Mouse (Mus musculus): ENCODE results near the gene Zfp119b.

Zfp119b gene
- long read RNA-seq, experiment 1, partial matches to known transcripts = 0 of 2 reads
- long read RNA-seq, experiment 1, other reads (novel, unspliced or antisense) = 0 of 2 reads
- long read RNA-seq, experiment 2, transcript Zfp119b-201 (4 exons, 1,889 nt) = major isoform, 6 of 6 reads
- long read RNA-seq, experiment 2, partial matches to known transcripts = 0 of 6 reads
- long read RNA-seq, experiment 2, other reads (novel, unspliced or antisense) = 0 of 6 reads

DNA sequence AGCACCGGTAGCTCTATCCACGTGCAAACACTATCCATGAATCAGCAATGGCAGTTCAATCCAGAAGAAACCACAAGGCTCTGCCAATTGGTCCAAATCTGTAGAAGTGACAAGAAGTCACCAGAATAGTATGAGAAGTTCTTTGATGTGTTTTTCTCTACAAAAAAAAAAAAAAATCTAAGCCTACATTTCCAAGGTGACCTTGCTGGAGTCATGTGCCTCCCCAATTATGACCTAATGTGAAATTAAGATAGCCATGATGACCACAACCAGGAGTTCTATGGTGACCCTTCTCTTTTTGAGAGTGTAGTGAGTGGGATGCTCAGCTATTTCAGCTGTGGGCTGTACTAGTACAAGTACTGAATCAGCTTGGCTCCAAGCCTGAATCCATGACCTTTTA is at the start of gene Zfp119b:
Gene Zfp119b, minus strand, starts transcription at position 101 of the 400 bp plus-strand sequence.
- intact Hi-C loops (cut with DNase I) = loop anchor here (5.0 kb wide), 1 partner anchor 57 kb away; the partner anchor contains the start of gene Zfp959

DNA sequence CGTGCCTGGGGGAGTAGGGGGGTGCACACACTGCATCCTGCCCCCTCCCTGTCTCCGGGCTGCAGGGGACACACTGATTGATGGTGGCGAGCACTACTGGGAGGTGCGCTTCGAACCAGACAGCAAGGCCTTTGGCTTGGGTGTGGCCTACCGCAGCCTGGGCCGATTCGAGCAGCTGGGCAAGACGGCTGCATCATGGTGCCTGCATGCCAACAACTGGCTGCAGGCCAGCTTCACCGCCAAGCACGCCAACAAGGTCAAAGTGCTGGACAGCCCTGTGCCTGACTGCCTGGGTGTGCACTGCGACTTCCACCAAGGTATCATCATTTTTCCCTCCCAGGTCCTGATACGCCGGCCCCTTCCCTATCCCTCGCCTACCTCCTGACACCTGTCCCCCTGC is 46.7 kb upstream of the Zfp119b start:
- intact Hi-C loops (cut with DNase I) = no loop called here

DNA sequence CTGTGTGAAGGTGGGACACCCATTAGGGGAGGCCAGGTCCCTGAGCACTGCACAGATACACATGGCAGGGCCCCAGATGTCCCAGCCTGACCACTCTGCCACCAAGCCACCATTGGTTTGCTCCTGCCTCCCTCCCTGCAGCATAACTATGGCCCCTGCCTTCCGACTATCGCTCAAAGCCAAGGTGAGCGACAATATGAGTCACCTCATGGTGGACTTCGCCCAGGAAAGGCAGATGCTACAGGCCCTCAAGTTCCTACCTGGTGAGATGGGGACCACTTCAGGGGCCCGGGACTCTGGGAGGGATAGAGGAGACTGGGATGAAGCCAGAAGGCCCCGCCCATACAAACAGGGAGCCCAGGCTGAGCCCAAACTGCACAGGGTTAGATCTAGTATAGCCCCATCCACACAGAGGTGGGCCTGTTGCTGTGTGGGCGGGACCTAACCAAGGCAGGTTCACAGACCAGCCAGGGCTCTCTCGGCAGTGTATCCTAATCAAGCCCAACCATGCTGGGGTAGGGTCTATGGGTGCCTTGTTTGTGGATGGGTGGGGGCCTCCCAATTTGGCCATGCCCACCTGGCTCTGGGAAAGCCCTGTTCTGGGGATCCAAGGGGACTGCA is 41.1 kb upstream of the Zfp119b start:
- intact Hi-C loops (cut with DNase I) = no loop called here

DNA sequence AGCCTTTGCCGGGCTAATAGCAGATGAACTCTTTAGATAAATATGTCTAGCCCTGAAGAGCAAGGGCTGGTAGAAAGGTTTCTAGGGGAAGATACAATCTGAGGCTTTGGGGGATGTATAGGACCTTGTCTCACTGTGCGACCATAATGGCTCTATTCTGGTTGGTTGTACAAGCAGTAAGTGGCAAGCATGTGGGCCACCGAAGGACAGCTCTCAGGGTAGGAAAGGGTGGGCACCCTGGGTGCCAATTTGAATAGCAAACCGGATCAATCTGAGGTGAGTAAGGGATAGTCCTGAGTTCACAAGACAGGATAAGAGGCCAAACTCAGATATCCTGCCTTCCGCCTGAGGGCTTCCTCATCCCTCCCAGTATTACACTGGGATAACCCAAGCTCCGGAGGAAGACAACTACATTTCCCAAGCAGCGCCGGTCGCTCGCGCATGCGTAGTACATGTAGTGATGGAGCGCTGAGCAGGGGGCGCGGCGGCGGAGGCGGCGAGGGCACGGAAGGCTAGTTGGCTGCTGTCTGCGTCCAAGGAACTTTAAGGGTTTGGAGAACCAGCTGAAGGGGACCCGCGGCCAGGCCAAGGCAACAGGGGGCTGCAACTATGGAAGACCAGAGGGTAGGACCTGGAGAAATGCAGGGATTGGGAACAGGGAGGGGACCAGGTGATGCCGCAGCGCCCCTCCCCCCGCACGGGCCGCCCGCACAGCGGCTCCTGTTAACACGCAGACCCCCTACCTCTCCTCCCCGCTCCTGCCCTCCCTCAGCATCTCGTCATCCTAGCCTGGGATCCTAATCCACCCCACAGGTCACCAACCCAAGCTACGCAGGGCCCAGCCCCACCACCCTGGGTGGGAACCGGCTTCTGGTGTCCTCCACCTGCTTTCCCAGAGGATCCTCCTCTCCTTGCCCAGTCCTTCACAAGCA is 37.0 kb upstream of the Zfp119b start, which contains the start of gene Fsd1:
Gene Fsd1, plus strand, starts transcription at position 480 of the 932 bp plus-strand sequence.
- intact Hi-C loops (cut with DNase I) = no loop called here

DNA sequence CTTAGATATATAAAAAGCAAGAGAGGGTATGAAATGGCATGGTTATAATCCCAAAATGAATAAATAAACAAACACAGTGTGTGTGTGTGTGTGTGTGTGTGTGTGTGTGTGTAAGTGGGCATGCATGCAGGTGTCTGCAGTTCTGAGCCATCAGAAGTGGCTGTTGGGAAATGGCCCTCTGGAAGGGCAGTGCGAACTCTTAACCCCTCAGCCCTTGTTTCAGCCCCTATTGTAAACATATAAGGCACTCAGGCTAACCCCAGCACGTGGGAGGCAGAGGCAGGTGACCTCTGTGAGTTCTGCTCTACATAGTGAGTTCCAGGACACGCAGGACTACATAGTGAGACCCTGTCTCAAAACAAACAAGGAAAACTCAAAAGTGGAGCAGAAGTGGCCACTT is 28.0 kb upstream of the Zfp119b start:
- intact Hi-C loops (cut with DNase I) = loop anchor here (2.0 kb wide), 1 partner anchor 32 kb away; no protein-coding TSS in a partner anchor

DNA sequence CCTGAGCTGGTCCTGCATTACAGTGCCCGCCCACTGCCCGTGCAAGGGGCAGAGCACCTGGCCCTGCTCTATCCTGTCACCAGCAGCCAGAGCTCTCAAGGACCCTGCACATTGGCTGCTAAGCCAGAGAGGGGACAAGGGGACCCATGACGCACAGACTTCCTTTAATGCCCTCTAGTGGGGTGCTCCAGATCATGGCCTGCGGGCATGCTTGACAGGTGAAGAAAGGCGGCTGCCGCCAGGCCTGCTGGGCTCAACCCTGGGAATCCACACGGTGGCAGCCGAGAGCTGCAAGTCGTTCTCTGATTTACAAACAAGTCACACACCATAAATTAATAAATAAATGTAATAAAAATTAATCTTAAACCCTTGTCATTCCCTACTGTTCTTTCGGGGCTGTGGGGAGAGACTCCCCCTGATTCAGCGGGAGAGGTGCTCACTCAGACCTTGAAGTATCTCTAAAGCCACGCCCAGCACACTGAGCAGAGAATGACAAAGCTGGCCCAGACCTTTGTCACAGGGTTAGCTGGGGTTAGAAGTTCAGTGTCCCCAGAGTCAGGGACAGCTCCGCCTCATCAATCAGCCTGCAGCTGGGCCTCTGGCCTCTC is 27.1 kb upstream of the Zfp119b start:
- intact Hi-C loops (cut with DNase I) = loop anchor here (2.0 kb wide), 1 partner anchor 32 kb away; no protein-coding TSS in a partner anchor

DNA sequence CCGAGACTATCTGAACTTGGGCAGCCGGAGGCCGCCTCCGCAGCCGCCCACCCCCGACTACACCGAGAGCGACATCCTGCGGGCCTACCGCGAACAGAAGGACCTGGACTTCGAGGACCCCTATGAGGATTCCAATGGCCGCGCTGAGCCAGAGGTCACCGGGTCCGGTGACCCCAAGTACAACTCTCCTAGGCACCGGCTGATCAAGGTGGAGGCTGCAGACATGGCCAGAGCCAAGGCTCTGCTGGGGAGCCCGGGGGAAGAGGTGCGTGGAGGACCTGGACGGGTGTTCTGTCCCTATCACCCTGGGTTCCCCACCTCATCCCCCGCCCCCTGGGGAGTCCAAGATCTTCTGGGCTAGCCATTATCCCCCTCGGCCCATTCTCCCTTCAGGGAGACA is 22.2 kb upstream of the Zfp119b start:
- intact Hi-C loops (cut with DNase I) = no loop called here

DNA sequence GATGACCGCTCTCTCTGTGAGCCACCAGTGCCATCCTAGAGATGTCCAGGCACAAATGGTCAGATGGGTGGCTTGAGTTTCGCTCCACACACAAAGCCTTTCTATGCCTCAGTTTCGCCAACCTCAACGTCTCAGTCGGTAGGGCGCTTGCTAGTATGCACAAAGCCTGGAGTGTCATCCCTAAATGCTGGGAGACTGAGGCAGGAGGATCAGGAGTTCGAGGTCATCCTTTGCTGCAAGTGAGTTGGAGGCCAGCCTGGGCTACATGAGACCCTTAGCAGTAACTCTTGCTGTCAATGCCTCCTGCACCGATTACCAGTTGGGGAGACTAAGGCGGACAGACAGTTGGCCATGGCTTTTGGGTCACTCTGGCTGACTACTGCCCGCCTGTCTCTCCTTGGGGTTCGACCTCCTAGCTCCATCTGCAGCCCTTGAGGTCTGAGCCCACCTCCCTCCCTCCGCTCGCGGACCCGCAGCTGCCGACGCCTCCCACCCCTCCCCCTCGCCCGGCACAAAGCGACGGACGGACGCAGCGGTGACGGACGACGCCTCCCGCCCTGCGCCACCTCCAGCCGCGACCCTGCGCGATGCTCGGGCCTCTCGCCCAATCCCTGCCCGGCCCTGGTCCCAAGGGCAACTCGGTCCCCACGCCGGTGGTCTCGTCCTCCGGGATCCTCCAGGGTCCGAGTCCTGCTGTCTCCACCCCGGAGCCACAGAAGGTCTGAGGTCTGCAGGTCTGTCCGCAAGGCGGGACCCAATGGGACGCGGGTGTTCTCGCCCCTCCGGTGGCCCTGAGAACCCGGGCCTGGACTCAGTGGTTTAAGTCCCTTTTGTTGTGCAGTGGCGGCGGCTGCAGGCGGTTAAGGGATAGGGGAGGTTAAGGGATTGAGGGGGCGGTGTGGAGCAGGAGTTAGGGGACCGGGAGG is 20.9 kb upstream of the Zfp119b start, which contains the start of gene Shd:
Gene Shd, plus strand, starts transcription at position 502 of the 926 bp plus-strand sequence.
- intact Hi-C loops (cut with DNase I) = no loop called here

DNA sequence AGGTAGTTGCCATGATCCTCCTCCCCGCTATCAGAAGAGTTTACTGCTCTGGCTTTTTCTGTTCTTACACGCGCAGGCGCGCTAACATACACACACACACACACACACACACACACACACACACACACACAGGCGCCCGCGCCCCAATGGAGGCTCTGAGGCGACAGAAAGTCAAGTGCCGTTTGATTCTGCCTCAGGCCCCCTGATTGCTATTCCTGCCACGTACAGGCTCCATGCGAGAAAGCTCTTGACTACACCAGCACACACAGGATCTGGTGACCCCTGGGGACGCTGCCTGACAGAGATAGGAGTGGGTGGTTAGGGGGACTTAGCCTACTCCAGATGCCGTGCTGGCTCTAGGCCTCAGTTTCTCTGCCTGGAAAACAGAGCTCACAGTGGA is 20.3 kb upstream of the Zfp119b start:
- intact Hi-C loops (cut with DNase I) = no loop called here

DNA sequence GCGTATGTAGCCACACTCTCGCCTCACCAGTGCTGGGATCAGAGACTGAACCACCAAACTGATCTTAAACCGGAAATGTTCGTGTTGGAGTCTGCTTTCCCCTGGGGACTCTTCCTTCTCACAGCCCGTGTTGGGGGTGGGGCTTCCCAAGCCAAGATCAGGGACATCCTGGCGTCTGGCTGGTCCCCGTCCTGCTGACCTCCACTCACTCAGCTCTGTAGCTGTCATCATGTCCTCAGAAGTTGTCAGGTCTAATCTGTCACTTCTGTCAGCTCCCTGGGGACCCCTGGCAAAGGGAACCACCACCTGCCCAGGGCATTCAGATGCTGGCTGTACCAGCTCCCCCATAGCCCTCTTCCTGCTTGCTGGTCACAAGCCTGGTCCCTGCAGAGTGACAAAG is 18.9 kb upstream of the Zfp119b start:
- intact Hi-C loops (cut with DNase I) = no loop called here

DNA sequence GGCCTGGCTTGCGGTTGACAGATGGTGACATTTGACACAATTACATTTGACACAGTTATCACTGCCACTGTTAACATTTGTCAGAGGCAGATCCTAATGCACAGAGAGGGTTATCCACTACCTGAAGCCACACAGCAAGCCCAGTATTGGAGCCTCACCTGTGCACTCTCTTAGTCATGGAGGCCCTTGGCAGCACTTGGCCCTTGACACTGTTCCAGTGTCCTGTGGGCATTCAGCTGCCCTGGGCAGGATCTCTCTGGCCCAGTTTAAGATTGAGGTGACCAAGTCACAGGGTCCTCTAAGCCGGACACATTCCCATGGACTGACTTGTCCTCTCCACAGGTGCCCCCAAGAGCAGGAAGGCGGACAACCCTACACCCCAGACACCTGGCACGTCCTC is 17.9 kb upstream of the Zfp119b start:
- intact Hi-C loops (cut with DNase I) = no loop called here

DNA sequence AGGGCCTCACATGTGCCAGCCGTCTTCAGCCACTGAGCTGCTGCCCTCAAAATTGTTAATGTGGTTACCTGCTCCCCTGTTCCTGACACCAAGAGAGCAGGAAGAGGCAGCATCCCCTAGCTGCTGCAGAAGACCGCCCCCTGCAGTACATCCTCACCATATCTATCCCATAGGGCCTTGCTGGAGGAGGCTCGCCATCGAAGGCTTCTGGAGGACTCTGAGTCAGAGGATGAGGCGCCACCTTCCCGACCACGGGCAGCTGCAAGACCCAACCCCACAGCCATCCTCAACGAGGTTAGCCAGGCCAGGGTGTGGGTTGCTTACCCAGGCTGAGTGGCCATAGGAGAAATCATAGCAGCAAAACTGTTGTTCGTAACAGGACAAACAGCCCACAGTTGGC is 15.7 kb upstream of the Zfp119b start:
- intact Hi-C loops (cut with DNase I) = no loop called here

DNA sequence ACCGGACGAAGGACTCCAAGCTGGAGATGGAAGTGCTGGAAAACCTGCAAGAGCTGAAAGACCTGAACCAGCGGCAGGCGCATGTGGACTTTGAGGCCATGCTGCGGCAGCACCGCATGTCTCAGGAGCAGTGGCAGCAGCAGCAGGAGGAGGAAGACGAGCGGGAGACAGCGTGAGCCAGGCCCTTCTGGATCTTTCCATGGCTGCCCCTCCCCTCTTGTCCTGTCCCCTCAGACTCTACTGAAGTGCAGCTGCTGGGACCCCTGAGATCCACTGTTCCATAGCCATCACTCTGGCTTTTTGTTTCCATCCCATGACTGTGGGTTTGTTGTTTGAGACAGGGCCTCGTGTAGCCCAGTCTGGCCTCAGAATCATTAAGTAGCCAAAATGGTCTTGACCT is 15.2 kb upstream of the Zfp119b start:
- intact Hi-C loops (cut with DNase I) = no loop called here

DNA sequence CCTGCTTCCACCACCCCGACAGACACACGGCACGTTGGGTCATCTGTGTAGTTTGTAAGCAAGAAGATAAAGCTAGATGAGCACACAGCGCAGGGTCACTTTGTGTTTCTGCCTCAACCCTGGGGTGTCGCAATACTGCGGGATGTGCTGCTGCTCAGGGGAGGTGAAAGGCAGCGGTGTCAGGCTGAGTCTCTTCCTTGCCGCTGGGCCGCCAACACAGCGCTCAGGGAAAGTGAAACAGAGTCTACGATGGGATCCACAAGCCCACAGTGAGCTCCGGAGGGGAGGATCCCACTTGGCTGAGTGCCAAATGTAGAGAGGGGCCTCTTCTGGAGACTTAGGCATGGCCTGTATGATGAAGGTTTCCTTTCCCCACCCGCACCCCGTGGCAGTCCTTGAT is 13.9 kb upstream of the Zfp119b start:
- intact Hi-C loops (cut with DNase I) = no loop called here

DNA sequence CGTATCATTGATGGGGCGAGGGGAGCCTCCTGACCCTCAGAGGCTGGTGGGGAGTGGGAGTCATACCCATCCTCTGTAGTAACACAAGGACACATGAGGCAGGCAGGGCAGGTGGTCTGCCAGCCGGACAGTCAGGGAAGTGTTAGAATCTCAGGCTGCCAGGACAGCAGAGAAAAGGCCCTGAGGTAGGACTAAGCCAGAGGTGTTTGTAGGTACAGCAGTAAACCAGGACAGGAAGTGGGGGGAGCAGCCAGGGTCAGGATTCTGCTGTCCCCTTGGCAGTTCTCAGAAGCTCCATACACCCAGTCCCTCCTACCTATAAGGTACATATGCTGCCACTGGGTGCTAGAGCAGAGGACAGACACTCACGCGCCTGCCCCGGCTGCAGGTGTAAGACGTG is 12.3 kb upstream of the Zfp119b start:
- intact Hi-C loops (cut with DNase I) = no loop called here

DNA sequence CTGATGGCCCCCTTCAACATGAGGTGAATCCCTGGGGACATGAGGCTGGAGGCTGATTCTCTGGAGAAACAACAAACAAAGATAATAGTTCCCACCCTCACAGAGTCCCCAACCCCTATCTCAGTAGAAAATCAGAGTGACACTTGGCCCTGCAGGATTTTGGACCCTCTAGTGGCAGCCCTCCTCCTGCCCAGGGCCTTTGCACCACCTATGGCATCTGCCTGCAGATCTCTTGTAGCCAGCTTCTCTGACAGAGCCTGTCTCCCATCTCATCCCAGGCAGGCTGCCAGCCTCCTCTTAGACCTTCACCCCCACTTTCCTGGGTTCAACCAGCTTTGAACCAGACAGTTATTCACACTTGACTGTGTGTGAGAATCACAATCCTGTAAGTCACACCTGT is 11.5 kb upstream of the Zfp119b start:
- intact Hi-C loops (cut with DNase I) = no loop called here

DNA sequence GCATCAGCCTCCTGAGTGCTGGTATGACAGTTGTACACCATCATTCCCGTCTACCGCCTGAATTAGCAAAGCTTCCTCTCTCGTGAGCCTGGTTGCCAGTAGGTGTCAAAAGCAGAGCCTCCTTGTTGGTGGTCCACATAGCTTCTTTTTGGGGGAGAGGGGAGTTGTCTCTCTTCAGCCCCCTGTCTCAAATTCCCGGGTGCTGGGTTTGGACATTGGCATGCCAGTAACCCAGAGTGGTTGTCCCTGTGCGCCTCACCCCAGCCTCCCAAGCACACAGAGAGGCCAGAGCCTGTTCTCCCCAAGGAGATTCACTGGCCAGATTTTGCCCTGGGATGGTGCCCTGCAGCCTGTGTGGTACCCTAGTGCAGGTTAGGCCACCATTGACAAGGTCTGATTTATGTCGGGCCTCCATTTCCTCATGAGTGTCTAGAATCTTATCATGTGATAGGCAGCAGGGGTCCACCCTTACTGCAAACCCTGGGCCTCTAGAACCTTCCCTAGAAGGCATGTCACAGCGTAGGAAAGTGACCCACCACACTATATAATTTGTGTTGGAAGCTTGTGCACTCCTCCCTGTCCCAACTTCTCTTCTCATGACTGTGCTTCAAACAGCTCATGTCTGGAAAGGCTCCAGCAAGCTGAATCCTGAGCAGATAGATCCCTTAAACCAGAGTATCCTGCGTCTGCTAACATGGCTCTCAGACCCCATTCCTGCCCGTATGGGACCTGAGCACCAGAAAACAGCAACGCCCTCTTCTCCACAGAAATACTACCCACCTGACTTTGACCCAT is 10.8 kb upstream of the Zfp119b start:
- intact Hi-C loops (cut with DNase I) = loop anchor here (5.0 to 10.0 kb wide), 2 partner anchors 52 to 255 kb away; no protein-coding TSS in a partner anchor

DNA sequence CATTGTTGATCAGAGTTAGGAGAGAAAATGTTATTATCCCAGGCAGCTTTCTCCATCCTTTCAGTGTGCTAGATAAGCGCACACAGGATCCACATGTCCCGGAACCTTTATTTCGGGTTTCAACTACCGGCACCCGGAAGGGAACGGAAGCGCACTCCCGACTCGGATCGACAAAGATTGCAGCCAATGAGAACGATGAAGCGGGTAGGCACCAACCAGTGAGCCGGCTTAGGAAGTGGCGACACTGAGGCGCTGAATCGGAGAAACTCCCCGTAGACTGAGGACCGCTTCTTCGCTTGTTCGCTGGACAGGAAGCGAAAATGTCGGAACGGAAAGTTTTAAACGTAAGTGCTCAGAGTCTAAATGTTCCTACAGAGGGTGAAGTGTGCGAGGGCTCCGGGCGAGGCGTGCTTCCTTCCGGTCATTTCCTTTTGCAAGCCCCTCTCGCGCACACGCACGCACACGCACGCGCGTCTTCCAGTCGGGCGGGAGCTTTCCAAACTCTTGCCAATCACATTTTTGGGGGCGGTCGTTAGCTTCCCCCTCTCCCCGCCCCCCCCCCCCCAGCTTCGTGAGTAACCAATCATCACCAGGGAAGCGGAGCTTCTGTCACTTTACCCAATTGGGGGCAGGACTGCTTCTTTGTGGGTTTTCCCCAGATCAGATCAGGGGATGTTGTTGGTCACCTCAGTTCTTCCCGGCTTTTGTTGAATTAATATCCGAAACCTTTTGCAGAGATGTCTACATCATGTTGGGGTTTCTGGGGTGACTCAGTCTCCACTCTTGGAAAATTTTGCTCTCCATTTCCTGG is 9.8 kb upstream of the Zfp119b start, which contains the start of gene Yju2:
Gene Yju2, plus strand, starts transcription at position 182 of the 811 bp plus-strand sequence.
- intact Hi-C loops (cut with DNase I) = loop anchor here (5.0 to 10.0 kb wide), 2 partner anchors 53 to 254 kb away; no protein-coding TSS in a partner anchor
